Mouse (Mus musculus): ENCODE results near the gene Syt1.

The Syt1 gene

DNA sequence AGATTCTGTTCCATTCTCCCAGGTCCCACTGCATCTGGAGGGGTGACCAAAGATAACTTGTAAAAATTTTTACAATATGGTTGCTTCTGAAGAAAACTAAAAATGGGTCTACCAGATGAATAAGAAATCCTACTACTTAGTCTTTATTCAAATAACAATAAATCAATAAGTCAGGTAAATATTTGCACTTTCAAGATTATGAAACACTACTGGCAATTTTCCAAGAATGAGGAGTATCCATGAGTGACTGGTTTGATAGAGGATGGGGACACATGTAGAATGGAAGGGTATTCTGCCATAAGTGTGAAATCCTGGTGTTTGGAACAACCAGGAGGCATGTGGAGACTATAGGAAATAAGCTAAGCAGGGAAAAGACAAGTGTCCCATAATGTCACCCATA is 124.0 kb downstream of the Syt1 start:
- no peak for DNase-seq (ENCODE audit: inconsistent age in 2 of 2, low spot score in 1 of 2)

DNA sequence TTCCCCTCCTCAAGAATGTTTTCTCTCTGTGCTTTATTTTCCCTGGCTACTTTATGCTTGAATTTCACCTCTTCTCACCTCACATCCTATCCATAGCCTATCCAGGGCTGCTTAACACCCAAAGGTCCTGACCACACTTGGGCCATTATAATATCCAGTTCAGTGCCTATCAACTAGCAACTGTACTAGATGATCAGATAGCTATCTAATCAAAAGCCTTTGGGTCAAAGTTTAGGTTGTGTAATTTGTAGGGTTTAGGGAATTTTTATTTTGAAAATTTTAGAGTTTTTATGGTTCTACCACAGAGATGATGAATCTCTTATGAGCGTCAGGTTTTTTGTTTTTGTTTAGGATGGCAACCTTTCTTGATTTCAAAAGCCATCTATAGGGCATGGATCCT is 125.0 kb downstream of the Syt1 start:
- no peak for DNase-seq (ENCODE audit: inconsistent age in 2 of 2, low spot score in 1 of 2)

DNA sequence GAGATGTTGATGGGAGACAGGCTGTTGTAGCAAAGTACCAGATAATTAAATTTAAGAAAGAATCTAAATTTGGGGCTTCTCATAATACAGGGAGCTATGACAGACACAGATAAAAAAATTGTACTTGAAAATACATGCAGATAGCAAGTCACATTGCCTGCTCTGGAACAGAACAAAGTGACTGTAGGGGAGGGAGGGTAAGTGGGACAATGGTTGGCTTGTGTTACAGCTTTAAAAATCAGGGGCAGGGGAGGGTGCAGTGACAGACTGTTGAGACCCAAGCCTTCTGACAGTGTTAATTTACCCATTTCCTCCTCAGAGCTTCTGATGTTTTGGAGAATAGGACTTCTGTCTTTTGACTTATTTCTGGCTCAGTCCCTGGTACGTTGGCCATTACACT is 126.3 kb downstream of the Syt1 start:
- no peak for DNase-seq (ENCODE audit: inconsistent age in 2 of 2, low spot score in 1 of 2)

DNA sequence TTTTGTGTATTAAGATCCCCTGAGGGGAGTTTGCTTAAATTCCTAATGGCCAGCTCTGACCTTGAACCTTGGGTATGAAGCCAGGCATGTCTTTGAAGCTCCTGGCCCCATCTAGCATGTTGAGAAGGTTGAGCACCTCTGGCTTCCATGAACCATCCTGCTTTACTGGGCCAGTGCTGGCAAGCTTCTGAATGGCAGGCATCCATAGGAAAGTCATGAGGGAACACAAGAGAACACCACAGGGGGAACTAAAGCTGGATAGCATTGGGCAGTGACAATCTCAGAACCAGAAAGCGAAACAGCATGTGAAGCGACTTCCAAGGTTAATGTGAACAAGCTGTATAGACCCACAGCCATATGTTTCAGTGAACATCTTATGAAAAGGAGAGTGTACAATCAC is 130.4 kb downstream of the Syt1 start:
- DNase-seq (ENCODE audit: inconsistent age in 2 of 2, low spot score in 1 of 2): no peak

DNA sequence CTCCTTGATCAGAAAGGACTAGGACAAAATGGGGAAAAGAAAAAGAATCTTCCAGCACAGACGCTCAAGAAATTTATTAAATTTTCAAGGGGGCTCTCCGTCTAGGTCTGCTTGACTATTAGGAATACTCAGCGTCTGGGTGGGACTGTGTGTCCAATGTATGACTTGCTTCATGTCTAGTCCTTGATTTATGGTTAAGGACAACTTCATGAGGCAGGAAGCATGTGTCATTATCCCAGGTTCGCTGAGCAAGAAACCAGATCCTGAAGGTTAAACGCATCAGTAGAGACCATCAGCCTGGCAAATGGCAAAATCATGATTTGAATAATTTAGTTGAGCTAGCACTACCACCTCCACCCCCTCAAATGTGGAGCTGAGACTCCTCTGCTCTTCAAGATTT is 135.1 kb downstream of the Syt1 start:
- no peak for DNase-seq (ENCODE audit: inconsistent age in 2 of 2, low spot score in 1 of 2)

DNA sequence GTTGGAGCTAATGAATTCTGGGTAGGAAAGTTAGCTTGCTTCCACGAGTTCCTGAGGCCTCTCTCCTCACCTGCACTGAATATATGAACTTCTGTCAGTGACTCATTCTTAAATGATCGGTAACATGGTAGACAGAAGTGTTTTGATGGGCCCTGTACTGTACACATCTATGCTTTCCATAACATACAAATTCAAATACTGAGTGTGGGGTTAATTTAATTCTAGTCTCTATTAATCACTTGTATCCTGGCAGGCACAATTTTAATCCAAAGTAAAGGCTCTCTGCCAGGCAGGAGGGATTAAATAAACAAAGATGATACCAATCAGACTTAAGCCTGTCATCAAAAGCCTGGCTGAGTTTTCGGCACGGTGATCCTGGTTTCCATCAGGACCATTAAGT is 136.1 kb downstream of the Syt1 start:
- DNase-seq (ENCODE audit: inconsistent age in 2 of 2, low spot score in 1 of 2): no peak

DNA sequence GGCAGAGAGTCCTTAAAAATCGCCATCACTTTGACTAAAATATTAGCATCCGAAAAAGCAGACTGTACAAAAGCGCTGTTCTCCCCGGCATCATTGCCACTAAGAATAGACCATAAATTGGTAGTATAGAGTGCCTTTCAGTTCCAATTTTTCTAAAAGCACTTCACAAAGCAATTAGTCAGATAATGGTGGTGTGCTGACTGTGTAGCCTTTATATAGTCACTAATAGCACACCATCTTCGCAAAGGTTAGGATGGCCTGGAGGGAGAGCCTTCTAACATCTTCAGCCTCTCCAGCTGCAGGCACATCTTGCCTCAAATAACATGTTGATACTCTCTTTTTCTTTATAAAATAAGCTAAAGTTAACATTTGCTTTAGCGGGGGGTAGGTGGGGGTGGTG is 138.4 kb downstream of the Syt1 start:
- DNase-seq (ENCODE audit: inconsistent age in 2 of 2, low spot score in 1 of 2): no peak

DNA sequence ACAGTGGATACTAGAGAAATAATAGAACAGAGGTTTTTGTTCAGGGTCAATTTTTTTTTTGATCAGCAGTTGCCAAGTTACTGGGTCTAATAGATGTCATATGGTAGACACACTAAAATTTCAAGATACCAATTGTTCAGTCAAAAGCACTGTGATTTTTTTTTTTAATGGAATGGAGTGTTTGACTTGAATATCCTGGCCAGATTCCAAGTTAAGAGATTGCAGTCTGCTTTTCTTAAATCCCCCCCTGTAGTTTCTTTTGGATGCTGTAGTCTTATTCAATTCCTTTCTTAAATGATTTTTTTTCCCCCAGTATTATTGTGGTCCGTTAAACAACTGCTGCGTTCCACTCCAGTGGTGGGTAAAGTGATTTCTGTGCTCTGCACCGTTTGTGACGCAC is 140.2 kb downstream of the Syt1 start:
- no peak for DNase-seq (ENCODE audit: inconsistent age in 2 of 2, low spot score in 1 of 2)

DNA sequence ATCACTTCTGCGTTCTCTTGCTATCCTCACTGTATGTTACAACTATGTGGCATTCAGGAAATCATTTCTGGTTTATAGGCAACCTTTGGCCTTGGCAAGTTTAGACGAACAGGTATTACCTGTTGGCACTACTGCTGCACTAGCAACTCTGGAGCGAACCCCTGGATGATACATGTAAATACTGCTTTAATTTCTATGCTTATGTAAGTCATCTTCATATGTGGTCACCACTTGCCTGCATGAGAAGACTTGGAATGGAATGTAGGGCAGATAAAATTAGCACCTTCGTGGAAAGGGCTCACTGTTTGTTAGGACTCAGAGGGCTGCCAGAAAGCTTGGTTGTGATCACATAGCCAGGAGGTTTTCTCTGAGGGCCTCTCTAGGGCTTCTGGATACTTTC is 142.6 kb downstream of the Syt1 start:
- DNase-seq (ENCODE audit: inconsistent age in 2 of 2, low spot score in 1 of 2): no peak

DNA sequence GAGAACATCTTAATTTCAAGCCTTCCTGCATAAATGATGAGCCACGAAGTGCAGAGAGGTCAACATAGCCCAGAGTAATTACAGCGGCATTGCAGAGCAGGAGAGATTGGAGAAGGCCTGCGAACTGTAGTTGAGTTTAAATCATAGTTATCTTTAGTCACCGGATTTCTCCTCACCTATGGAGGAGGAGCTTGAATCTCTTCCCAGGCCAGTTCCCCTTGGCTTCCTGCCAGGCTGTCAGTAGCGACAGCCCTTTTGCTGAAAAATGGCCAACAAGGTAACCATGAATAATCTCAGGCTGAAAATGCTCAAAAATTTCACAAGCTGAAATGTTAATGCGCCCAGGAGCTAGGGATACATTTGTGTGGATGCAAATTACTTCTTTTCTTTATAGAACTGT is 143.6 kb downstream of the Syt1 start:
- no peak for DNase-seq (ENCODE audit: inconsistent age in 2 of 2, low spot score in 1 of 2)

DNA sequence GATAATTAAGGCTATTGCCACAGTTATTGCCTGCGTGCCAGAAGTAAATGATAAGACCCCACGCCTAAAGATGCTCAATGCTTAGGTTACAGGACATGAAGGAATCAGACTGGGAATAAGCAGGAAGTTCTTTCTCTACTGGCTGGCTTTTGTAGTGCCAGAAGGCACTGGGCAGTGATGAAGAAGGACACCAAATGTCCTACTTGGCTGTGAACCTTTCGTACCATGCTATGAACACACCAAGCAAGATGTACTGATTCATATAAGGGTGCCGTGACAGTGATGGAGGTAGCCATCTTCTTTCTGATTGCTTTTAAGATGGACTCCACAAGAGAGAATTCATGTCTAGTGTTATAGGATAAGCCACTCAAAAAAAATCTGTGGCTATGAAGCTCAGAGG is 145.2 kb downstream of the Syt1 start:
- no peak for DNase-seq (ENCODE audit: inconsistent age in 2 of 2, low spot score in 1 of 2)

DNA sequence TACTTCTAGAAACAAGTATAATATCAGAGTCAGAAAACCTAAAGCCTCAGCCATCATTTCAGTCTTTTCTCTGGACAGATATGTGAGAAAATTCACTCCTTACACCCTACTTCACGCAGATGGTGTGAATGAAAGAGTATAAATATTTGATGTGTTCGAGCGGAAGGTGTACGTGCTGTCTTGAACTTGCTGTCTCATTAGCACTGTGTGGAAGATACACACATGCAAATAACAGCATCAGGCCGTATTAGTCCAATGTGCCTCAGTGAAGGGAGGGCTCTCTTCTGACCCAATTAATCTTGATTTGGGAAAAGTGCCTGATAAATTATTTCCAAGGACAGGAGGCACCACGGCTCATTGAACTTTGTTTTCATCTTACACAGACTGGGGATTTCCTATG is 154.8 kb downstream of the Syt1 start:
- DNase-seq (ENCODE audit: inconsistent age in 2 of 2, low spot score in 1 of 2): no peak

DNA sequence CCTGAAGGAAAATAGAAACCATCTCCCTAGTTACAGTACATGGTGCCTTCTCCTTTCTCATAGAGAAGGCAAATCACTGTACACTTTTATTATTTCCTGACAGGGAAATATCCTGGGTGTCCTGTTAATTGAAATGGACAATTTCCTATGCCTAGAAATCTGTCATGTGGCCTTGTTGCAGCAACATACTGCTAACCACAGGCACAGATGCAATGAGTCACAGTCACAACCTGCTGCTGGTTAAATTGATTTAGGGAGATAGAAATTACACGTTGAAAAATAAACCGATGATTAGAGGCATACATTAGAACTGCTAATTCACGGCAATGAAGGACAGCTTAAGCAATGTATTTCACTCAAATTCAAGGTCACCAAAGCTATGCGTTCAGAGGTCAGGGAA is 158.0 kb downstream of the Syt1 start:
- DNase-seq (ENCODE audit: inconsistent age in 2 of 2, low spot score in 1 of 2): no peak

DNA sequence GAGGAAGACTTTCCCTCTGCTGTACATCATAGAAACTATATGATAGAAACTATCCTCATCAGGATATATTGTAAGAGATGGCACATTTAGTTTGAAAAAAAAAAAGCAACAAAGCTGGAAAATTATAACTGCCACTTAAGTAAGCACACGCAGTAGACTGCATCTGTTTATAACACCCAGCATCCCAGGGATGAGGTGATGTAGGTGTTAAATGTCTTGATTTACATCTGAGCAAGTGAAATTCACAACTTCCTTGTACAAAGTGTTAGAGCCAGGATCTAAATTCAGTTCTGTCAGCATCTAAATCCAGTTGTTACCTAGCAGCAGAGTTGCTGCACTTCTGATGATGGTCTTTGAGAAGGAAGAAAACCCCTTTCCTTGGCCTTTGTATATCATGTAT is 173.3 kb downstream of the Syt1 start:
- DNase-seq (ENCODE audit: inconsistent age in 2 of 2, low spot score in 1 of 2): no peak

DNA sequence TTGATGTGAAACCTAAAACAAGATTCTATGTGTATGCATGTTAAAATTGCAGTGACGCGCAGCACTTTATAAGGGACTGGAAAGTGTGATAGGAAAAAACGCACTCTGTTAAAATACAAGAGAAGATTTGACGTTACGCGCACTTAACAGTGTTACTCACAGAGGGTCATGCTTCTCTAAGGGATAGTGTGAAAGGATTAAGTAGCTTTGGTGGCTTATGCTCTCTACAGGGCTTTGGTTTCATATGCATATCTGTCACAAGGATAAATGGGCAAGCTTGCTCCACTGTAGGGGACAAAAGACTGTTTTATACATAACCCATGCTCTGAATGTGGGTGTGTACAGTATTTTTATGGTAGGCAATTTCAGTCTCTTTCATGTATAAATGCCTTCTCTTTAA is 178.5 kb downstream of the Syt1 start:
- no peak for DNase-seq (ENCODE audit: inconsistent age in 2 of 2, low spot score in 1 of 2)

DNA sequence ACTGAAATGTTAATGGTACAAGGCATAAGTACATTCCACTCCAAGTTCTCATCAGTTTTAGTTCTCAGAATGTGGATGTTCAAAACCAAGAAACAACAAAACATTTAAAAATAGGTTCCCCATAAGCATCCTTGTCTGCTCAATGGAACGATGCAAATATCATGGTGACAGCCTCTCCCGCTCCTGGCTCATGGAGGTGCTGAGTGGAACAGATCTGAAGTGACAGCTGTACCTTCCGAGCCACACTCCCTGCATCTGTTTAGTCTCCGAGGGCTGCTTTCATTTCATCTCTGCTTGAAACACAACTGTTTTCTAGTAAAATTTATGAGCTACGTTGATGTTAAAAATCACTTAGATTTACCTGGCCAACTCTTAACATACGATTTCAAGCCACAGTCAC is 179.0 kb downstream of the Syt1 start:
- DNase-seq (ENCODE audit: inconsistent age in 2 of 2, low spot score in 1 of 2): no peak

DNA sequence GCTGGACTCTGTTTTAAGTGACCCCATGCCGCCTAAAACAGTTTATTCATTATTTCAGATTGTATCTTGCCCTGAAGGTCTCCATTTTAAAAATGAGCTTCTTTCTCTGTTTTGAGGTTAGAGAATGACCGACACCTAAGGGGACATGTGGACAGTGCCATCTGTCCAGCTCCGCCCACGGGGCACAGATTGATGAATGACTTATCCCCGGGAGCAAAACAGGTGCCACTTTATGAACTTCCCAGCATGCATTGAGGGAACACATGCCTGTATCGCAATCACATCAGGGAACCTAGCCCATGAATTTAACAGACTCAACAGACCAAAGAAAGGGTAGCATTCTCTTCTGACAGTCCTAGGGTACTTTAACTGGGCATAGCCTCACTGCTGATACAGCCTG is 188.5 kb downstream of the Syt1 start:
- no peak for DNase-seq (ENCODE audit: inconsistent age in 2 of 2, low spot score in 1 of 2)

DNA sequence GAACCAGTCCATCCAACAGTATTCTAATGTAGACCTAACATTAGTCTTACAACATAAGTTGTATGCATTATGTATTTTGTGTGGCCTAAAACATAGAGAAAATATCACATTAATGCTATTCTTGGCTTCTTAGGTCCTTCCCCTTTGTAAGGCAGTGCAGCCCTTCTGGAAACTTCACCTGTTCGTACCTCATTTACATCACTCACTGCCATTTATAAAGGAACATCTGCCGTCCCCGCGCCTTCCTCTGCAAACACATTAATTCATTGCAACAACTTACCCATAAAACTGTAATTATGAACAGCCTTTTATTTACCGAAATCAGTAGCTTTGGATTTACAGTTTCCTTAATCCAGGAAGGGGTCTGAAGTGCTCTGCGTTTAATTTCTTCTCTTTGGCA is 195.4 kb downstream of the Syt1 start:
- no peak for DNase-seq (ENCODE audit: inconsistent age in 2 of 2, low spot score in 1 of 2)

DNA sequence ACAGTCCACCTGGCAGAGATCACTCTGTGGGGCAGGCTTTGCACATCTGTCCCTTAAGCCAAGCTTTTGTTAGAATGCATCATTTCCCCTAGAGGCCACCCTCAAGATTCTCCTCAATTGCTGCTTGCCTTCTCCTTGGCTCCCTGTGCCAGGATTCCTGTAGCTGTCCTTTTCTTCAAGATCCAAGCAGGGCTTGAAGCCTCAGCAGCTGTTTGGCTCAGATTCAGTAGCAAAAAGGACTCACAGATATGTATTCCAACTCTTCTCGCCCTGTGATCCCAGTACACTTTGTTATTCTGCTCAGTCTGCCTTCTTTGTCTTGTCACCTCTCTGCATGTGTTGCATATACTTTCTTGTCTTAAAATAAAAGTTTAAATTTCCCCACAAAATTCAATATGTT is 206.4 kb downstream of the Syt1 start:
- DNase-seq (ENCODE audit: inconsistent age in 2 of 2, low spot score in 1 of 2): no peak

DNA sequence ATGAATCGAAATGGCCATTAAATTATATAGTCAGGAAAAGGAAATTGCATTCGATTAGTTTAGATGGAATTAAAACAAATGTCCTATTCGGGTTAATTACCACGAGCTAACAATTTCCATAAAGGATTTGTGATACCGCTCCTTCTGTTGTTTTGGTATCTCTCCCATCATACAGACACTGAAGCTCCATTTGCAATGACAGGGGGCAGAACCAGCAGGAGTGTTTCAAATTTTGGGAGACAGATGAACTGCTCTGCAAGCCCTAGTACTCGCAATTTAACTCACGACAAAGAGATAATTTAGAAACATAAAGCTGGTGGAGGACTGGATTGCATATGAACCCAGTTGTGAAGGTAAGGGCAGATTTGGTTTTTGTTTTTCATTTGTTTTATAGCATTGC is 210.0 kb downstream of the Syt1 start:
- DNase-seq (ENCODE audit: inconsistent age in 2 of 2, low spot score in 1 of 2): no peak

DNA sequence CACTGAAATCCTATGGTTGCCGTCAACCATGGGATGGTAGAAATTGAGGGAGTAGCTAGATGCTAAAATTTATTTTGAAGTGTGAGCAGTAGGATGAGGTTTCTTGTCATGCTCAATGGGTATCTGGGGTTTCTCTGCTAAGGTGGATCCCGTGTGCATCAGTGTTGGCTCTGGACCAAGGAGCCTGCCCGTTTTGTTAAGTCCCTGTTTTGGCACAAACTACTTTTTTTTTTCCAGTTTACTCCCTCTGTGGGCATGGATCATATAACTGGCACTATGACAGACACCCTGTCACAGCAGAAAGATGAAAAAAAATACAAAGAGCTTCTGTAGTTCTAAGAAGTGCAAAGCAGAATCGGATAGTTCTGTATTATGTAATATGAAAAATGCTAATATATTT is 212.0 kb downstream of the Syt1 start:
- DNase-seq (ENCODE audit: inconsistent age in 2 of 2, low spot score in 1 of 2): no peak

DNA sequence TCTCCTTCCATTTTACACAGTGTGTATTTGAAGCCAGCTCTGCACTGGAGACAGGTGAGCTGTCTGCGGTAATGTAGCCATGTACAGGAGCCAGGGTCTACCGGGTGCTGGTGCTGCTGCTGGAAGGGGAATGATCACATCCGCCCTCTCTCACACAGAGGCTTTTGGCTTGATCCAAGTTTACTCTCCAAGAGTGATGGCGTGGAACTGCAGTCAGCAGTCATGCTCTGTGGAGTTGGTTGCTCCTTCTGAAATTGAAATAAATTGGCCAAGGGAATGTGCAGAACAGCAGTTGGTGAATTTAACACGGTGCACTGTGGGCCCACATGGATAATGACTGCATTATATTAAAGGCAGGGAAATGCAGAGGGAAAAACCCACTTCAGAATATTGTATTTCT is 228.0 kb downstream of the Syt1 start:
- no peak for DNase-seq (ENCODE audit: inconsistent age in 2 of 2, low spot score in 1 of 2)

DNA sequence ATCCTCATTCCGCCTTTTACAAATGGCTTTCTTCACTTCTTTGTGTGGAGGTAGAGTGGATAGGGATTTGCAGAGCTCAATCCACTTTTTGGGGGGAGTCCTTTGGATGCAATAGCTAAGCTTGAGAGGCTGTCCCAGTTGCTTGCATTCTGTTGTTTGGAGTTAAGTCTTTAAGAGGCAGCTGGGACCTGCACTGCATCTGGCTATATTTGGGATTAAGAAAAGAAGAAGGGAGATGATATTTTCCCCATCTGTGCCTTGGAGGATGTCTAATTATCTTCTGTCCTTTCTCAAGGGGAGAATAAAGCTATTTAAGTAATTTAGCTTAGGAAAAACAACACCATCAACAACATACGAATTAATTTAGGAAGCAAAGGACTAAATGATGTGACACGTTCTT is 230.2 kb downstream of the Syt1 start:
- DNase-seq (ENCODE audit: inconsistent age in 2 of 2, low spot score in 1 of 2): no peak

DNA sequence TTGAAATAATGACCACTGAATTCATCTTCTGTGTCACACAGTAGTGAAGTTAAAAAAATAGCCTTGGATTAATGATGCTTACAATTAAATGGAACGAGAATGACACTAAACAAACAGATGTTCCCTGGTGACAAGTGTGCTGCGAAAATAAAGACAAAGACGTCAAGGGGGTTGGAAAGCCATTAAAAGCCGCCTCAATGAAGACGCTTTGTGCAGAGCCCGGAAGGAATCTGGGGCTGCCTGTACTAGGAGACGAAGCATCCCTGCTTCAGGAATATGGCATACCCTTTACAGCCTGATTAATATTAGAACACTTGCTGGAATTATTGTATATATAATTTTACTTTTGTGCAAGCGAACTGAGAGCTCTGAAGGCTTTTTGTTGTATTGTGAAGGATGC is 234.0 kb downstream of the Syt1 start:
- no peak for DNase-seq (ENCODE audit: inconsistent age in 2 of 2, low spot score in 1 of 2)
